Mouse (Mus musculus): ENCODE measurements around the gene Sart1.
"Not testable (repeated sequence)": the region's sequence is repeated elsewhere in the genome, so short reads cannot be mapped to it uniquely, and the experiment has no call there.

Sart1 gene

GRCm38 (mm10) chr19:5419630-5420029 is 31.1 kb upstream of the Sart1 start:
- in situ Hi-C loops (cut with MboI; ENCODE audit: unreplicated experiment in 2 of 2): loop anchor here in 1 of 2 experiments (10.0 kb wide), 1 partner anchor 45 kb away; no protein-coding TSS in a partner anchor

DNA sequence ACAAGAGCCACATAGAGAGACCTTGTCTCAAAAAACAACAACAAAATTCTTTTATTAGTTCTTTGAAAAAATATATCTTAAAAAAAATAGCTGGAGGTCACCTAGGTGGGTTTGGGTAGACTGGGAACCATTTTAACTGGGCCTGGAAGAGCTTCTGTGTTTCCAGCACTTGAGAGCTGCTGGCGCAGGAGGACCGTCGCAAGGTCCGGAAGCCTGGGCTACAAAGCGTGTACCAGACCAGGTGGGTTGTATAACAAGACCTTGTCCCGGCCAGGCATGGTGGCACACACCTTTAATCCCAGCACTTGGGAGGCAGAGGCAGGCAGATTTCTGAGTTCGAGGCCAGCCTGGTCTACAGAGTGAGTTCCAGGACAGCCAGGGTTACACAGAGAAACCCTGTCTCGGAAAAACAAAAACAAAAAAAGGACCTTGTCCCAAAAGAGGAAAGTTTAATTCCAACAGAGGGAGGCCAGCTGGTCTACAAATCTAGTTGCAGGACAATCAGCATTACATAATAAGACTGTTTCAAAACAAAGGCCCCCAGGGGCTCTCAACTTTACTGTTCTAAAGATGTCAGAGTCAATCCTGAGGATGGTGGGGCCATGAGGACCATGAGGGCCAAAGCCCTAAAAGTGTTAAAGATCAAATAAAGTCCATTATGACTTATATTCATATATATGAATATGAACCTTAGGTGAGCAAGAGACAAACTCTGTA is 30.4 kb upstream of the Sart1 start:
- in situ Hi-C loops (cut with MboI; ENCODE audit: unreplicated experiment in 2 of 2): no loop called here

- in situ Hi-C loops (cut with MboI; ENCODE audit: unreplicated experiment in 2 of 2): no loop called here
These were observed 26.0 kb upstream of the Sart1 start for GRCm38 (mm10) chr19:5414534-5414957.

- in situ Hi-C loops (cut with MboI; ENCODE audit: unreplicated experiment in 2 of 2): no loop called here
These were observed 25.3 kb upstream of the Sart1 start for GRCm38 (mm10) chr19:5413840-5414239.

GRCm38 (mm10) chr19:5411961-5412360 is 23.5 kb upstream of the Sart1 start:
- in situ Hi-C loops (cut with MboI; ENCODE audit: unreplicated experiment in 2 of 2): no loop called here

- in situ Hi-C loops (cut with MboI; ENCODE audit: unreplicated experiment in 2 of 2): no loop called here
These were observed 22.1 kb upstream of the Sart1 start for GRCm38 (mm10) chr19:5410641-5411040.

GRCm38 (mm10) chr19:5409068-5409467 is 20.6 kb upstream of the Sart1 start:
- in situ Hi-C loops (cut with MboI; ENCODE audit: unreplicated experiment in 2 of 2): loop anchor here in 1 of 2 experiments (5.0 kb wide), 1 partner anchor 72 kb away; the partner anchor contains the start of gene Catsper1

- in situ Hi-C loops (cut with MboI; ENCODE audit: unreplicated experiment in 2 of 2): loop anchor here in 1 of 2 experiments (5.0 kb wide), 1 partner anchor 71 kb away; the partner anchor contains the start of gene Catsper1
These were observed 19.8 kb upstream of the Sart1 start for GRCm38 (mm10) chr19:5408057-5409001.

- in situ Hi-C loops (cut with MboI; ENCODE audit: unreplicated experiment in 2 of 2): loop anchor here in 1 of 2 experiments (5.0 kb wide), 1 partner anchor 70 kb away; the partner anchor contains the start of gene Catsper1
These were observed 18.6 kb upstream of the Sart1 start for GRCm38 (mm10) chr19:5407133-5407532.

- in situ Hi-C loops (cut with MboI; ENCODE audit: unreplicated experiment in 2 of 2): loop anchor here in 1 of 2 experiments (5.0 kb wide), 1 partner anchor 69 kb away; the partner anchor contains the start of gene Catsper1
These were observed 18.1 kb upstream of the Sart1 start for GRCm38 (mm10) chr19:5406531-5407126.

GRCm38 (mm10) chr19:5405924-5406323 is 17.4 kb upstream of the Sart1 start:
- in situ Hi-C loops (cut with MboI; ENCODE audit: unreplicated experiment in 2 of 2): loop anchor here in 1 of 2 experiments (5.0 kb wide), 1 partner anchor 69 kb away; the partner anchor contains the start of gene Catsper1

GRCm38 (mm10) chr19:5402293-5402692 is 13.8 kb upstream of the Sart1 start, which contains the start of gene Tsga10ip:
Gene Tsga10ip (minus strand): TSS chr19:5402526.
- in situ Hi-C loops (cut with MboI; ENCODE audit: unreplicated experiment in 2 of 2): no loop called here

- in situ Hi-C loops (cut with MboI; ENCODE audit: unreplicated experiment in 2 of 2): not testable (repeated sequence)
These were observed 12.6 kb upstream of the Sart1 start for GRCm38 (mm10) chr19:5401073-5401472.

DNA sequence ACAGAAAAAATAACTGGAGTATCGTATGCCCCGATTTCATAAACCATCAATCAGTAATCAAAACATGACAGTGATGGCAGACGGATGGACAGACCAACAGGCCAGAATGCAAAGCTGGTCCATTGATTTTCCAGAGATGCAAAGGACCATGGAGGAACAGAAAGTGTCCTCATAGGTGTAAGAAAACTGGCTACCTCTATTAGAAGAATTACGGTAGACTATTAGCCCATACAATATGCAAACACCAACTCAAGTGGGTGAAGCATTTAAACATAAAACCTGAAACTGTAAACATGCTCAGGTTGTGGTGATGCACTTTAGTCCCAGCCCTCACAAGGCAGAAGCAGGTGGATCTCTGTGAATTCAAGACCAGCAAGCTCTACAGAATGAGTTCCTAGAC is 6.9 kb upstream of the Sart1 start:
- in situ Hi-C loops (cut with MboI; ENCODE audit: unreplicated experiment in 2 of 2): no loop called here

- in situ Hi-C loops (cut with MboI; ENCODE audit: unreplicated experiment in 2 of 2): no loop called here
These were observed 5.7 kb upstream of the Sart1 start for GRCm38 (mm10) chr19:5394168-5394567.

DNA sequence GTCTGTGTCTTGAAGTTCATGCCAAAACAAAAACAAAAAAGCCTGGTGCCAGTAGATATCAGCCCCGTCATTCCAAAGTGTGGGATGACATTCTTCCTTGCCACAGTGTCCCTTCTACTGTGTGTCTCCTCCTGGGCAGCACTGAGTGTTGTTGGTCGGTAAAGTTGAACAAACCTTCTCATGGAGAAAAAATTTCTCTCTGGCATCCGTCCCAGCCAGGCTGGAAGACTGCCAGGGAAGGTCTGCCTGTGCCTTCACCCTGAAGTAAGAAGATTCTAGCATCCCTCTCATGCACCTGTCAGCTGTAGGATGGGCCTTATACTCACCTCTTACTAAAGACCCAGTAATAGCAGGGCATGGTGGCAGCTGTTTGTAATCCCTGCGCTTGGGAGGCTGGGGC is 4.4 kb upstream of the Sart1 start:
- in situ Hi-C loops (cut with MboI; ENCODE audit: unreplicated experiment in 2 of 2): no loop called here

DNA sequence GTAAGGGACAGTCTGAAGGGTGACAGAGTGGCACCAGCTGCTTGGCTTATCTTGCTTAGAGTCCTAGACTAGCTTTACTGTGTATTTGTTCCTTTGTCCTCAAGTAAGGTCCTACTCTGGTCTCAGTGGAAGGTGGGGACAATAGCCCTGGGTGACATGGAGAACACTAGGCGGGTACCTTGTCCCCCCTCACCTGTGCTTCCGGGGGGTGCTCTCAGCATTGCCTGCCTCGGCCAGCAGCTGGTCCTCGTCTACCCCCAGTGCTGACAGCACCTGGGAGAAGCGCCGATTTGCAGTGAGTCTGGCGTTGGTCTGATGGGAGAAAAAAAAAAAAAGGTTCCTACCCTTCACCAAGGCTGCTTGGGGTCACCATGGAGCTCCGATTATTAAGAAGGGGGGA is 1.9 kb upstream of the Sart1 start:
- in situ Hi-C loops (cut with MboI; ENCODE audit: unreplicated experiment in 2 of 2): no loop called here

- in situ Hi-C loops (cut with MboI; ENCODE audit: unreplicated experiment in 2 of 2): no loop called here
These were observed 1.1 kb upstream of the Sart1 start for GRCm38 (mm10) chr19:5389647-5390046.

DNA sequence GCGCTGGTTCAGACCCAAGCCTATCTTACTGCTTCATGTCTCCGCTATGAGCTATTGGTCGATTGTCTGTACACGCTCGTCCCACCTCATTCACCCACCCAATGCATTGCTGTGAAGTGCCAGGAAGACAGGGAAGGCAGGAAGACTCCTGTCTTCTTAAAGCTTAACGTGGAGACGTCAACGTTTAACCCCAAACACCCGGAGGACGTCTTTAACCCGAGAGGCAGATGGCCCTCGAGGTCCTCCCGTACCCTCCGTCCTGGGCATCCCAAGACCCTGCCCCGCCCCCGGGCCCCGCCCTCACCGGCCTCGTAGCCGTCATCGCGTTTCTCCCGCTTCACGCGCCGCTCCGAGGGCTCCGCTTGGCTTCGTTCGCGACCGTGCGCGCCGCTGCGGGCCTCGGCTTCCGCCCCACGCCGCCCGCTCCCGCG is 477 bp downstream of the Sart1 start:
- in situ Hi-C loops (cut with MboI; ENCODE audit: unreplicated experiment in 2 of 2): no loop called here

DNA sequence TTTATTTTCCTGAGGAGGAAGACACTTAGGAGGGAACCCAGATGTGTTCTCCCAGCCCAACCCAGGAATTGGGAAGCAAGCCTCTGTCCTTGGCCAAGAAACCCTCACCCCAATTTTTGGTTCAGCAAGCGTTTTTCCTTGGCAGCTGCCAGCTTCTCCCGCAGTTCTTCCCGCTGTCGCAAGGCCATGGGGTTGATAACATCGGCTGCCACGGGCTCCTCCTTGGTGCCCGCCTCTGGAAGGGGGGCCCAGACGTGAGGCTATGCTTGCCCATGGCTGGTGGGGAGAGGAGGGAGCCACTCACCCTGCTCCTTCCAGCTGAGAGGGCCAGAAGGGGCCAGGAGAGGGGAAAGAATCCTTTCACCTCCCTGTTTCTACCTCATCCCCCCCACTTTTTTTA is 3.8 kb downstream of the Sart1 start:
- in situ Hi-C loops (cut with MboI; ENCODE audit: unreplicated experiment in 2 of 2): no loop called here

DNA sequence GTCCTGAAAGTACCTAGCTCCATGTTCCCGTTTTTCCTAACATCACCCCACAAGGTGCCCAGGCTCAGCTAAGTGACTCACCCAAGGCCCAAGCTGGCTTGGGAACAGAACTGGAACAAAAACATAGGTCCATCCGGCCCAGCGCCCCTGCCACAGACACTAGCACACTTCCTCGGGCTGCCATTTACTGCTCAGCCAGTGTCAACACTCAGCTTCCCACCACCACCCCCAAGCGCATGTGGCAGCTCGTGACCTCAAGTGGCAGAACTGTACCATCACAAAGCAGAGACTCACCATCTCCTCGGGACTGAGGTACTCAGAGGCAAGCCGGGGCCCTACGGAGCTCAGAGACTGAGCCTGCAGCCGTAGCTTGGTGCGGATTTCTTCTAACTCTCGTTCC is 5.2 kb downstream of the Sart1 start:
- in situ Hi-C loops (cut with MboI; ENCODE audit: unreplicated experiment in 2 of 2): no loop called here
